8 mouse cellular contexts compared by ENCODE assay signal in the genomic region with DNA sequence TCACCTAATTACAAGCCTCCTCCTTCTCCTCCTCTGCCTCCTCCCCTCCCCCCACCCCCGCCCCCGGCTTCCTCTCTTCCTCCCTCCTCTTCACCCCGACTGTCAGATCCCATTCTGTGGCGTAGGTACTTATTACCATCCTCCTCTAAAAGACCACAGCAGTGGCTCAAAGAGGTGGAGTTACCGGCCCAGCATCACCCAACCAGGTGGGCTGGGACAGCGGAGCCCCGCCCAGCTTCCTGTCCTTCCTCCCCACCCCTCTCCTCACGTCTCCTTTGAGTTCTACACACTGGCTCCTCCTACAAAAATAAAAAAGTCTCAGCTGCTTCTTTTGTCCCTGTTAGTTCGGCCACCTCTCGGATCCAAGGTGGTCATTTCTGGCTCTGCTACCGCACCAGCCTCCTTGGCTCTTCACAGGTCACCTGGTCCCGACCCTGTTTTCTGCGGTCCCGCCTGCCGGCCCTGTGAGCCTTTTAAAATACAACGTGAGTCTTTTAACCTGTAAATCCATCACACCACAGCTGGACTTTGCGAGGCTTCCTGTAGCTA. TPM values are rescaled to one million over a fixed set of nuclear protein-coding genes. Genes with fewer than 3 reads are reported as not detected.
DNase-seq lines count a peak whose midpoint lies in the region; ATAC-seq and TF ChIP-seq lines count a peak whose summit lies in the region.

No protein-coding gene starts in this region.

- H3K27me3 ChIP-seq in heart, embryonic 14.5 days (ENCODE audit: control insufficient read depth, insufficient read depth, low read length) = peaks cover 17% of the 10 kb centered on the region
- peaks cover 9% of the 10 kb centered on the region for H3K27me3 ChIP-seq in embryonic facial prominence, embryonic 12.5 days
- no peaks in the 10 kb centered on the region for H3K27me3 ChIP-seq in kidney, adult 2 months (replicated peaks; ENCODE audit: control insufficient read depth, insufficient read depth, low read length)

- H3K9ac ChIP-seq in heart, embryonic 14.5 days (ENCODE audit: low read length) = no peak overlapping the region
- H3K9ac ChIP-seq in embryonic facial prominence, embryonic 12.5 days = peak overlapping the region; percentile 34; the same call in 1 of the 2 replicates

- no peak for ATAC-seq in heart, embryonic 14.5 days (ENCODE audit: insufficient number of reproducible peaks, insufficient read depth, low FRiP score, low read depth)
- ATAC-seq in embryonic facial prominence, embryonic 12.5 days (ENCODE audit: insufficient number of reproducible peaks, insufficient read depth, low FRiP score, low TSS enrichment) = peak; percentile 74

- no peaks in the 10 kb centered on the region for H3K9me3 ChIP-seq in heart, embryonic 14.5 days (ENCODE audit: control insufficient read depth, low read length)
- no peaks in the 10 kb centered on the region for H3K9me3 ChIP-seq in embryonic facial prominence, embryonic 12.5 days

- H3K36me3 ChIP-seq in heart, embryonic 14.5 days (ENCODE audit: control insufficient read depth, insufficient read depth, low read length) = no peaks in the 10 kb centered on the region
- H3K36me3 ChIP-seq in embryonic facial prominence, embryonic 12.5 days = no peaks in the 10 kb centered on the region
- H3K36me3 ChIP-seq in kidney, adult 2 months (ENCODE audit: control insufficient read depth, insufficient read depth, low read length) = no peaks in the 10 kb centered on the region

- no peak overlapping the region for H3K27ac ChIP-seq in heart, embryonic 14.5 days (replicated peaks in 1 of 2; ENCODE audit: control insufficient read depth in 1 of 2, insufficient read depth in 1 of 2, low read depth in 2 of 2, low read length in 2 of 2)
- H3K27ac ChIP-seq in embryonic facial prominence, embryonic 12.5 days = peak overlapping the region; percentile 51
- H3K27ac ChIP-seq in kidney, adult 2 months (ENCODE audit: insufficient read depth, low read depth, low read length) = no peak overlapping the region

- TF ChIP-seq POLR2A in kidney, adult 2 months (IDR thresholded peaks at IDR 0.05; ENCODE audit: low read depth, low read length) = no peak

- no peak for TF ChIP-seq CTCF in kidney, adult 2 months (conservative IDR thresholded peaks at IDR 0.05; ENCODE audit: insufficient read depth, insufficient read length, low read depth, low read length)

- WGBS in heart, embryonic 14.5 days = 3% methylated on average over 17 of the region's 17 CpGs
- 2% methylated on average over 16 of the region's 17 CpGs for WGBS in embryonic facial prominence, embryonic 12.5 days
- WGBS in kidney, adult 2 months = 5% methylated on average over 17 of the region's 17 CpGs

- H3K4me3 ChIP-seq in heart, embryonic 14.5 days (ENCODE audit: control insufficient read depth in 1 of 2, insufficient read depth in 1 of 2, low read depth in 1 of 2, low read length in 2 of 2) = peak overlapping the region; percentile 14 to 19; a peak in 3 of 4 replicates
- H3K4me3 ChIP-seq in embryonic facial prominence, embryonic 12.5 days = peak overlapping the region; percentile 29
- H3K4me3 ChIP-seq in kidney, adult 2 months (ENCODE audit: insufficient read depth, low read depth, low read length) = peak overlapping the region; percentile 23; the same call in 1 of the 2 replicates

- no peak for DNase-seq in heart, postnatal 4 days
- DNase-seq in kidney, adult 2 months = peak; percentile 51
- DNase-seq in lung, postnatal 36 days = peak; percentile 56
- DNase-seq in thymus, postnatal 14 days = peak; percentile 64
- DNase-seq in gastrocnemius, adult 8-10 months (ENCODE audit: low spot score in 2 of 2) = no peak
- no peak for DNase-seq in adrenal gland, adult (ENCODE audit: inconsistent age in 2 of 2, low spot score in 1 of 2)

- H3K4me2 ChIP-seq in heart, embryonic 14.5 days (ENCODE audit: low read length) = peak overlapping the region; percentile 55
- peak overlapping the region; percentile 45 for H3K4me2 ChIP-seq in embryonic facial prominence, embryonic 12.5 days (replicated peaks)

- H3K4me1 ChIP-seq in heart, embryonic 14.5 days (ENCODE audit: control insufficient read depth in 2 of 2, insufficient read depth in 2 of 2, low read length in 2 of 2) = peaks cover 10 to 19% of the 10 kb centered on the region in 2 experiments
- peaks cover 37% of the 10 kb centered on the region for H3K4me1 ChIP-seq in embryonic facial prominence, embryonic 12.5 days
- no peaks in the 10 kb centered on the region for H3K4me1 ChIP-seq in kidney, adult 2 months (ENCODE audit: control insufficient read depth, insufficient read depth, low read length)

RNA-seq across cellular contexts. Expression of a gene that starts 6.0 kb away (rescaled TPM):
- polyA plus RNA-seq in heart, embryonic 14.5 days (2014; fragmentation: Nextera tagmentation; extraction: Ambion mirVana) = 11.9 and 13.7 TPM in 2 replicates
- total RNA-seq in heart, postnatal 4 days (2021) = 100 to 1,000 TPM; 101 to 105 TPM
- polyA plus RNA-seq in embryonic facial prominence, embryonic 12.5 days (2016; fragmentation: Nextera tagmentation; extraction: Ambion mirVana) = 9.6 and 9.9 TPM in 2 replicates
- 2.6 and 3.3 TPM in 2 replicates for polyA plus RNA-seq in kidney, adult 2 months (2012; rRNA removed)
- total RNA-seq in gastrocnemius, adult 8-10 months (2022) = 10 to 100 TPM; 48.3 to 65.7 (median 58.5) TPM

RNA-seq across cellular contexts. Expression of a gene that starts 9.0 kb away (rescaled TPM):
- 0.31 and 0.47 TPM in 2 replicates for polyA plus RNA-seq in heart, embryonic 14.5 days (2014; fragmentation: Nextera tagmentation; extraction: Ambion mirVana)
- under 1 TPM; 0.25 to 0.69 TPM for total RNA-seq in heart, postnatal 4 days (2021)
- 3.6 and 4.7 TPM in 2 replicates for polyA plus RNA-seq in embryonic facial prominence, embryonic 12.5 days (2016; fragmentation: Nextera tagmentation; extraction: Ambion mirVana)
- 0.41 and 0.60 TPM in 2 replicates for polyA plus RNA-seq in kidney, adult 2 months (2012; rRNA removed)
- total RNA-seq in gastrocnemius, adult 8-10 months (2022) = not detected

RNA-seq across cellular contexts. Expression of a gene that starts 25.5 kb away (rescaled TPM):
- polyA plus RNA-seq in heart, embryonic 14.5 days (2014; fragmentation: Nextera tagmentation; extraction: Ambion mirVana) = not detected in 2 replicates
- total RNA-seq in heart, postnatal 4 days (2021) = not detected
- 6.3 and 7.6 TPM in 2 replicates for polyA plus RNA-seq in embryonic facial prominence, embryonic 12.5 days (2016; fragmentation: Nextera tagmentation; extraction: Ambion mirVana)
- 9.3 and 9.9 TPM in 2 replicates for polyA plus RNA-seq in kidney, adult 2 months (2012; rRNA removed)
- not detected for total RNA-seq in gastrocnemius, adult 8-10 months (2022)

RNA-seq across cellular contexts. Expression of a gene that starts 58.7 kb away (rescaled TPM):
- polyA plus RNA-seq in heart, embryonic 14.5 days (2014; fragmentation: Nextera tagmentation; extraction: Ambion mirVana) = 13.7 and 15.7 TPM in 2 replicates
- 10 to 100 TPM; 22.5 to 24.2 TPM for total RNA-seq in heart, postnatal 4 days (2021)
- 27.9 and 28.7 TPM in 2 replicates for polyA plus RNA-seq in embryonic facial prominence, embryonic 12.5 days (2016; fragmentation: Nextera tagmentation; extraction: Ambion mirVana)
- 12.6 and 13.6 TPM in 2 replicates for polyA plus RNA-seq in kidney, adult 2 months (2012; rRNA removed)
- total RNA-seq in gastrocnemius, adult 8-10 months (2022) = 1 to 10 TPM; 3.8 to 4.6 (median 4.4) TPM

RNA-seq across cellular contexts. Expression of a gene that starts 58.7 kb away (rescaled TPM):
- polyA plus RNA-seq in heart, embryonic 14.5 days (2014; fragmentation: Nextera tagmentation; extraction: Ambion mirVana) = 46.3 and 51.2 TPM in 2 replicates
- 10 to 100 TPM; 44.7 to 45.0 TPM for total RNA-seq in heart, postnatal 4 days (2021)
- polyA plus RNA-seq in embryonic facial prominence, embryonic 12.5 days (2016; fragmentation: Nextera tagmentation; extraction: Ambion mirVana) = 90.2 and 91.4 TPM in 2 replicates
- polyA plus RNA-seq in kidney, adult 2 months (2012; rRNA removed) = 16.3 and 17.4 TPM in 2 replicates
- total RNA-seq in gastrocnemius, adult 8-10 months (2022) = 10 to 100 TPM; 31.2 to 44.4 (median 35.3) TPM

Comparison
In these comparisons a context has a peak if more than half of its experiments do, and no peak if none do; other contexts are left out.
1. DNase-seq: peak in kidney, adult 2 months (single experiment), lung, postnatal 36 days (single experiment) and thymus, postnatal 14 days (single experiment); none in heart, postnatal 4 days (single experiment), gastrocnemius, adult 8-10 months (0 of 2) and adrenal gland, adult (0 of 2).
2. Peak in every context shown above with its lines, with median percentiles within 50 percentile points of each other: H3K4me3 ChIP-seq.